Mouse (Mus musculus) gastrocnemius, postnatal 4 days (tissue): ENCODE data around the gene Dennd5a. TPM values are rescaled to one million over a fixed set of nuclear protein-coding genes. Genes with fewer than 3 reads are reported as not detected.
"Not testable (repeated sequence)": the region's sequence is repeated elsewhere in the genome, so short reads cannot be mapped to it uniquely, and the experiment has no call there.

ENCODE experiments used
- DNase-seq, 2 experiments: peaks; one replicate each; pipeline ENCODE4 v3.0.0; 2021 to 2022; ENCODE audit warnings: low spot score in 2 of 2, mixed read lengths in 2 of 2
- long read RNA-seq, 2 experiments: library from polyadenylated mRNA; stranded (forward); transcript quantifications; one replicate each; pipeline ENCODE4 v2.0.0; 2021
- total RNA-seq, 2 experiments: library from RNA; stranded (reverse); gene quantifications; 2 replicates each; pipeline ENCODE4 v1.2.3; 2021

The Dennd5a gene
- 100 to 1,000 TPM; 113 to 127 TPM for total RNA-seq
- long read RNA-seq, experiment 1, full-length matches to known transcripts: 74 of 119 reads
- long read RNA-seq, experiment 1, partial matches to known transcripts: 35 of 119 reads
- long read RNA-seq, experiment 1, other reads (novel, unspliced or antisense): 10 of 119 reads
- long read RNA-seq, experiment 2, full-length matches to known transcripts: 72 of 142 reads
- long read RNA-seq, experiment 2, partial matches to known transcripts: 58 of 142 reads
- long read RNA-seq, experiment 2, other reads (novel, unspliced or antisense): 12 of 142 reads

DNA sequence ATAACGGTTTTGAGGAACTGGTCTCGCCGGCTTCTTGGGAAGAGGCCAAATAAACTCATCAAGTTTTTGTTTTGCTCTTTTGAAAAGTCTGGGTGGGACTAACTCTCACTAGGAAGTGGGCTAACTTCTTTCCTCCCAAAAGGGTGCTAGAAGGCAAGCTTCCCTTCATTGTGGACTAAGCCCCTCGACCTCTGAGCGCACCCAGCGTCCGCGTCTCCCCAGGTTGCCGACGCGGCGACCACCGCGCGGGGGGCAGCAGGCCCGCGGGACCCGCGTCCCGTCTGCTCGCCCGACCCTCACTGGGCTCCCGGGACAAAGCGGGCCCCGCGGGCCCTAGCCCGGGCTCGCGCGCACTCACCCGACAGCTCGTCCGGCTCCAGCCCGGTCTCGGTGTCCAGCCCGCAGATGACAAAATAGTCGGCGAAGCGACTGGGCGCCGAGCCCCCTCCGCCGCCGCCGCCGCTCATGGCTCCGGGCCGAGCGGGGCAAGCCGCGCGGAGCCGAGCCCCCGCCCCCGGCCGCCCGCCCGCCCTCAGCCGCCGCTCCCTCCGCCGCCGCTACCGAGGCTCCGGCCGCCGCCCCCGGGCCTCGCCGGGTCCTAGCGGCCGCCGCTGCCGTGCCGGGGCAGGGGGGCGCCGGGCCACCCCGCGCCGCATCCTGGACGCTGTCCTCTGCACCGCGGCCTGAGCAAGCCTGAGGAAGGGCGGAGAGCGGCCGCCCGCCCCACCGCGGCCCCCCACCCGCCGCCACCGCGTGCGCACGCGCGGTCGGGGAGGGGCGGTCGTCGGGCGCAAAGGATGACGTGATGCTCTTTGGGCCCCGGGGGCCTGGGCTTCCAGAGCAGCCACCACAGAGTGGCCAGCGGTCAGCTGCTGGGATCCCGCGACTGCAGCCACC lies at the start of gene Dennd5a:
TSS of gene Dennd5a (minus strand) at position 755 of the 897 bp plus-strand sequence.
- peak; percentile 74 to 86 for DNase-seq

DNA sequence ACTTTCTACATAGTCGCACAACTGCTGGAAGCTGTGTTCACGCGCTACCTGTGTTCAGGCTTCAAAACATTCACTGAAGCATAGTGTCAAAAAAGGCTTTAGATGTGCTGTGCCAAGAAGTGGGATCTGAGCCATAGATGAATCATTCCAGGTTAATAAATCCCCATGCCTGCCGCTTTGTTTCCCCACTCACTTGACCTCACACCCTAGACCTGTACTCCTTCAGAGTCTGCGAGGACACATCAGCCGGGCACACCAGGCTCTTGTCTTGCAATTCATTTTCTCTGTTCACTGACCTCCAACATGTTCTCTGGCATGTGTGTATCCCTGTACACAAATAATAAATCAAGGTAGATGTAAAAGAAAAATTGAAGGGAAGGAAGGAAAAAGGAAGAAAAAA lies 48.8 kb upstream of the Dennd5a start:
- DNase-seq: no peak

- no peak for DNase-seq
Observed at GRCm38 (mm10) chr7:110008513-110008912, 48.2 kb upstream of the Dennd5a start.

DNA sequence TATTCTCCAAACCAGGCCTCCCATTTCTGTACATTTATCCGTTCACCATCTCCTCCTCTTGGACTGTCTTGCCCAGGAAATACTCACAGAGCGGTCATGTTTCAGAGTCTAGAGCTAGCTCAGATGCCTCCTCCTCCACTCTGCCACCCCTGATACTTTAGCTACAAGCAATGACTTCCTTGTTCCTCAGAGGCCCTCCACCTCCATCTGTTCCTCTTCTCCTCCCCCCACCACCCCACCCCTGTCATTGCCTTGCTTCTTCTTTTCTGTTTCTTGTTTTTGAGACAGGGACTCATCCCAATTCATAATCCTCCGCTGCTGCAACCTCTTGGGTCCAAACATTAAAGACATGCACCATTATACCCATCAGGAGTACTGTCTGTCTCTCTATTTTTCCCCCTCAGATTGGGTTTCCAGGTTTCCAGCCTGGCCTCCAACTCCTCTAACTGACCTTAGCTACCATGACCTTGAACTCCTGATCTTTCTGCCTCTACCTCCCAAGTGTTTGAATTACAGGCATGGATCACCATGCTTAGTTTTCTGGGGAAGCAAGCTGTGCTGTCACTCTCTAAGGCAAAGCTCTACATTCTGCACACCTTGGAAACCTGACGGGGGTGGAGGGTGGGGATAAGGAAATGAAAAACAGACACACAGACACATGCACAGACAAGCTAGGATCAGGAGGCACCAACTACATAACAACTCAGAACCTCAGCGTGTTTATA lies 46.4 kb upstream of the Dennd5a start:
- DNase-seq: no peak

GRCm38 (mm10) chr7:110005976-110006375 lies 45.7 kb upstream of the Dennd5a start:
- no peak for DNase-seq

- peak; percentile 19 to 30 for DNase-seq
Observed at GRCm38 (mm10) chr7:110002968-110003367, 42.7 kb upstream of the Dennd5a start.

GRCm38 (mm10) chr7:110002092-110002491 lies 41.8 kb upstream of the Dennd5a start:
- DNase-seq: no peak

- DNase-seq: no peak
Observed at GRCm38 (mm10) chr7:109998388-109998787, 38.1 kb upstream of the Dennd5a start.

GRCm38 (mm10) chr7:109993157-109993959 lies 33.1 kb upstream of the Dennd5a start:
- peak in 1 of 2 experiments; percentile 51 for DNase-seq

- DNase-seq: no peak
Observed at GRCm38 (mm10) chr7:109991286-109991685, 31.0 kb upstream of the Dennd5a start.

DNA sequence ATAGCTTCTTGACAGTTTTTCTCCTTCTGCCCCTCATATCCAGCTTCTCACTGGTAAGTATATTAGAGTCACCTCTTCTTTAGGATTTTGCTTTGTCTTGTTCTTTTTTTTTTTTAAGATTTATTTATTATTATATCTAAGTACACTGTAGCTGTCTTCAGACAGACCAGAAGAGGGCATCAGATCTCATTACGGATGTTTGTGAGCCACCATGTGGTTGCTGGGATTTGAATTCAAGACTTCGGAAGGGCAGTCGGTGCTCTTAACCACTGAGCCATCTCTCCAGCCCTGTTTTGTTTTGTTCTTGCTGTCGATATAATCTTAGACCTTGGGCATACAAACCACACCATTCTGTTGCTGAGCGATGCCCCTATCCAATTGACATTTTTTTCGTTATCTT lies 26.5 kb upstream of the Dennd5a start, which contains the start of gene Tmem41b:
TSS of gene Tmem41b (minus strand) at position 155 of the 400 bp plus-strand sequence.
- DNase-seq: not testable (repeated sequence)

DNA sequence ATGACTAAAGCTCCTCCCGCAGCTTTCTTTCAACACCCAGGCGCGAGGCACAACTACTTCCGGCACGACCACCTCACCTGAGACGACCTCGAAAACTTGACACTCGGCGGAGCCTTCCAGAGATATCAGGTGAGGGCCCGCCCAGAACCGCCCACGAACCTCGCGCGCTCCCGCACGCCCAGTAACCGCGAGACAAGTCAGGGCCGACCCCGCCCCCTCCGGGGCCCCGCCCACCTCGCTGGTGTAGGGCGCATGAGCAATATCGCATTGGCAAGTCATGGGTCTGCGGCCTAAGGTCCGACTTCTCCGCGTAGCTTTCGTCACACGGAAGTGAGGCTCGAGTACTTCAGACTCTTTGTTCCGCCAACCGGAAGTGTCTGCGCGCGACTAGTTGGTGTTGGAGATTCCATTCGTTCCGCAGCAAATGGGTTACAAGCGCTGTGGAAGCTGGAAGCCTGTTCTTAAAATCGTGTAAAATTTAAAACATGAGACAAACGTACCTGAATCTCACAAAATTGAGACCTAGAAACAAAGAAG lies 25.9 kb upstream of the Dennd5a start:
- peak; percentile 99 for DNase-seq

DNA sequence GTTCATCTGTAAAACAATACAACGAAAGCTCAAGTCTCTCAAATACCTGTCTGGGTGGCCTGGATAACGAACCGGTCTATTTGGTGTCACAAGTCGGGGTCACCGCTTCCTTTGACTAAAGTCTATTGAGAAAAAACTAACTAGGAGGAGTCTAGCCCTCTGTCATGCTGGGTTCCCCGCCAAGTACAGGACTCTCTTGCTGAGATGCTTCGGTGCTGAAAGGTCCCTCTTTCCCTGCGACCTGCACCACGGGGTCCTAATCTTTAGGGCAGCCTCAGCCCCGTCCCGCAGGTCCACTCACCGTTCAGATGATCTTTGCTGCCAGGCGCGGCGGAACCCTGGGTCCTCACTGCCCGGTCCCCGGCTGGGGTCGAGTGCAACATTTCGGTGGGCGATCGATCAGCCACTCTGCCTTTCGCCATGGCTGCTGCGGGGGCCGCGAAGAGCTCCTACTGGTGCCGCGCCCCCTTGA lies 25.4 kb upstream of the Dennd5a start:
- no peak for DNase-seq

- DNase-seq: not testable (repeated sequence)
Observed at GRCm38 (mm10) chr7:109984608-109985007, 24.3 kb upstream of the Dennd5a start.

DNA sequence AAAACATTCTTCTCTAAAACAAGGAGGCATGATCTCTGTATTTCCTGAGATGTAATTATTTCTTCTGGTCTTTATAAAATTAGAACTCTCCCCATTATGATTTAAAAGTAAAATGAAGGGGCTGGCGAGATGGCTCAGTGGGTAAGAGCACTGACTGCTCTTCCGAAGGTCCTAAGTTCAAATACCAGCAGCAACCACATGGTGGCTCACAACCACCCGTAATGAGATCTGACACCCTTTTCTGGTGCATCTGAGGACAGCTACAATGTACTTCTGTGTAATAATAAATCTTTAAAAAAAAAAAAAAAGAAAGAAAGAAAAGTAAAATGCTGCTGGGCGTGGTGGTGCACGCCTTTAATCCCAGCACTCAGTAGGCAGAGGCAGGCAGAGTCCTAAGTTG lies 16.9 kb upstream of the Dennd5a start:
- not testable (repeated sequence) for DNase-seq

- no peak for DNase-seq
Observed at GRCm38 (mm10) chr7:109975966-109976715, 15.9 kb upstream of the Dennd5a start.

- DNase-seq: no peak
Observed at GRCm38 (mm10) chr7:109969542-109969941, 9.3 kb upstream of the Dennd5a start.

DNA sequence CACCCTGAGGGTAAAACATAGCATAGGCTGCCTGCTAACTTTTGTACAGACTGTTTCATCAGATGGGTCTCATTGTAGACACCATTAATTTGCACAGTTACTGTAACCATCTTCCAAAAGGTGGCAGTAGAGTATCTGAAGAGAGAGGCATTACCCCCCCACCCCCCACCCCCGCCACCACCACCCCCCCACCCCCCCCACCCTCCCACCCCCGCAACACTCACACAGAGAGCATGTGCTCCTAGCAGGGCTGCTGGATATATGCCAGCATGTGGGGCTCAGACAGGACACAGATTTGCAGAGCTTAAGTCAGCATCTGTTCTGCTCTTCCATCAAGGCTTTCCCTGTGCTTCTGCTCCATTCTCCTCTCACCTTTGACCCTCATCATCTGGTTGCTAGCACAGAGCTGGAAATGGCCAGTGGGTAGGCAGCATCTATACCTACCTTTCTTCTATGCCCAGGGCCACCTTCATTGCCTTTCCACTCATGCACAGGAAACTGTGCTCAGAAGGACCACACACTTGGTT lies 8.7 kb upstream of the Dennd5a start:
- DNase-seq: peak in 1 of 2 experiments; percentile 66
